Mouse (Mus musculus) heart, adult 11 months (tissue): ENCODE results near the gene Dnah8.
"Not testable (repeated sequence)": the region's sequence is repeated elsewhere in the genome, so short reads cannot be mapped to it uniquely, and the experiment has no call there.

Source experiments
- DNase-seq: peaks from one replicate; pipeline ENCODE4 v3.0.0; 2022

The Dnah8 gene

DNA sequence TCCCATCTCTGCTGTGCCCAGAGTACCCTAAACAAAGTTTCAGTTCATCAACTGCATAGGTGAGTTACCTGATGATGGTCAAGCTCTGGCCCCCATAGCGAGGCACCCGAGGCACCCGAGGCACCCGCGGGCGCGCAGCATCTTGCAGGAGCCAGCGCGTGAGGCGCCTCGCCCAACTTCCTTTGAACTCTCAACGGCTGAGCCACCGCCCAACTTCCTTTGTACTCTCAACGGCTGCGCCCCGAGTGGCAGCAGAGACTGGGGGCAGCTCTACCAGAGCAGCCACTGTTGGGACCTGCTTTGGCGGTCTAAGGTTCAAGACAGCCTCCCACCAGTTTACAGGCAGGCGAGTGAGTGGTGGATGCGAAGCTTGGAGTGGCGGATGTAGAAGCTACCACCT lies at the start of gene Dnah8:
Gene Dnah8, plus strand, starts transcription at position 223 of the 400 bp plus-strand sequence.
- not testable (repeated sequence) for DNase-seq

DNA sequence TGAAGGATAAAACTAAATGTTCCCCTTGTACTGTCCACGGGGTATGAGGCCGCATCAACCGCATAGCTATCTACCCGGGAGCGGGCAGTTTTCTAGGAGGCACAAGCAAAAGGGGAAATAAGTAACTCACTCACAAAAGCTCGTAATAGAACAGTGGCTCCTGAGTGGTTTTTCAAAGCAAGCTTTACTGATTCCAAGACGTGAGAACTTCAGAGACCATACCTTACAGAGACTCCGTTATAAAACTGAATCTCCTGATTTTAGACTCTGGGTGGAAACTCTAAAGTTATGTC lies 49.4 kb upstream of the Dnah8 start:
- no peak for DNase-seq

DNA sequence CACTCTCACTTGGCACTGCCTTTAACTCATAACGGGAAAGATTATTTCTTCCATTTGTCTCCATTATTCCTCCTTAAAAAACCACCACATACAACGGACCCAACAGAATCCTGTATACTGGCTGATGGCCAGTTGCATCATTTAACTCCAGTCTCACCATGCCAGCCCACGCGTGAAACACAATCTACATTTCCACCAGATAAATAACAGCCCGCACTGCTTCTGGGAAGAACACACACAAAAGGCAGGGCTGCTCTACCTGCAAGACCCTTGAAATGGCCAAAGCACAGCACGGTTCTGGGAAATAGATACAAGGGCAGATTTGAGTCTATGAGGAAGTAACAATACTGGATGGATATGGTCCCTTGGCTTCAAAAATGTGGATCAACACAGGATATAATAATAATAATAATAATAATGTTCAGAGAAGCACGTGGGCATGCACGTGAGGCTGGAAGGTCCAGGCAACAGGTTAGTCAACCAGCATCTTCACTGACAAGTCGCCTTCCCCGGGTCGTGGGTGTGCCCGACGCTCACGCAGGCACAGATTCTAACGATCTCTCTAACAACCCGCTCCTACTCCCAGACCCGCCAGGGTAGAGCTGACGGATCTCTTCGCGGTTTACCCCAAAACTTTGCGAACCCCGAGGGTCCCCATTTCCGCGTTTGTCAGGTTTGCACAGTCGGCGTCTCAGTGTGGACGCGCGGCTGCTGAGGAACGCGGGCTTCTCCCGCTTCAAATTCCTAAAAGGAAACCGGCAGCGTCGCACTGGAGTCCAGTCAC lies 48.8 kb upstream of the Dnah8 start:
- DNase-seq, result peak; percentile 92

DNA sequence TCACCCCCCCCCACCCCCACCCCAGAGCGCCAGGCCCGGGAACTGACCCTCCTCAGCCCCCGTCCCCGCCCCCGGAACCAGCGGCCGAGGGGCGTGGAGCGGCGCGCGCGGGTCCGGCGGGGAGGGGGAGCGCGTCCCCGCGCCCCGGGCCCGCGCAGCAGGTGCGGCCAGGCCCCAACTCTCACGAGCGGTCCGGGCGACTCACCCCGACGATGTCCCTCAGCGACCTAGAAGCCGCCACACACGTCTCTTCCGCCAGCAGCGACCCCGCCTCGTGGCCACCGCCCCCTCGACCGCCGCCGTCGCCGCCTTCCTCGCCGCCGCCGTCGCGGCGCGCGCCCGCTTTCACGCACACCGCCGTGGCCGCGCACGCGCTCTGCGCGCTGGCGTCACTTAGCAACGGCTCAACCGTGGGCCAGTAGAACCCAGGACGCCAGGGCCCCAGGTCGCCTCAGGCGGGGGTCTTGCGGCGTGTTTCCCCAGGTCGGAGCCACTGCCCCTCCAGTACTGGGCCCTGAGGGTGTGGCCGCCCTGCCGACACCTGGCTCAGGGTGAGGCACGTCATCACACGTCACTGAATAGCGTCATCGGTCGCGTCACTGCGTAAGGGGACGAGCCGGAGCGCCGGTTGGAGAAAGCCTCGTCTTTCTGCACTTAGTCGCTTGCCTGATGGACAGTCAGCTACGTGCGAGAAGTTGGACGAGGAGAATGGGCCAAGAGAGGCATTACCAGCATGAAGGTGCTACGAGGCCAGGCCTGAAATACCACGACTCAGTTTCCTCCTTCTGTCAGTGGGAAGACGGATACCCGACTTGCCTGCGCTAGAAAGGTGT lies 48.0 kb upstream of the Dnah8 start, which contains the start of gene Btbd9:
Gene Btbd9, minus strand, starts transcription at position 548 of the 833 bp plus-strand sequence.
- peak; percentile 100 for DNase-seq

DNA sequence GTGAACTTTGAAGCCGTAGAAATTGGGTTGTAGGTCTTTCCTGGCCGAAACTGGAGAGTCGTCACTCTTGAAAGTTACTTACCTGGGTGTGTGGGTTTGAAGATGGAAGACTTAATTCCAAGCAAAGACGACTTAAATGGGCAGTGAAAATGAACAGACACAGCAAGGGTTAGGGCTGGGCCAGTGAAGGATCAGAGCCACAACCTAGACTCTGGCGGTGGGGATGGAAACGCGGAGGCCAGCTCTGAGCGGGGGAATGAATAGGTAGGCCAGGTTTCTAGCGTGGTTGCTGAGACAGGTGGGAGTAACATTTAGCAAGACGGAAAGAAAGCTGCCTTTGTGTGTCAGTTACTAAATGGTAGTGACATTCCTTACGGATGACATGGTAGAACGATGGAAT lies 47.2 kb upstream of the Dnah8 start:
- DNase-seq, result peak; percentile 91

DNA sequence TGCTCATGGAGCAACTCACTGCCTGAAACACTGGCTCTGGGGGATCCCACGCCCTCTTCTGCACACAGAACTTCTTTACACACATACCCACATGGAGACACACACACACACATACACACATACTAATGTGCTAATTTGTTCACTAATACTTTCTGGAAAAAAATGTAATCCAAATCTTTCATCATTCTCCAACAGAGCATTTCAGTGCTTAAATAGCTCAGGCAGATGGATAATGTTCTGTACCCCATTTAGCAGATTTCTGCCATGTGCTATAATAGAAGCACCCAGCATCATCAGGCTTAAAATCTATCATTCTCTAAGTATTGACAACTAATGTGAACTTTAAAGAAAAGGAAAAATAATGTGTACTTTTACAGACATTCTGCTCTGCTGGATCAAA lies 43.4 kb upstream of the Dnah8 start:
- DNase-seq, result no peak

DNA sequence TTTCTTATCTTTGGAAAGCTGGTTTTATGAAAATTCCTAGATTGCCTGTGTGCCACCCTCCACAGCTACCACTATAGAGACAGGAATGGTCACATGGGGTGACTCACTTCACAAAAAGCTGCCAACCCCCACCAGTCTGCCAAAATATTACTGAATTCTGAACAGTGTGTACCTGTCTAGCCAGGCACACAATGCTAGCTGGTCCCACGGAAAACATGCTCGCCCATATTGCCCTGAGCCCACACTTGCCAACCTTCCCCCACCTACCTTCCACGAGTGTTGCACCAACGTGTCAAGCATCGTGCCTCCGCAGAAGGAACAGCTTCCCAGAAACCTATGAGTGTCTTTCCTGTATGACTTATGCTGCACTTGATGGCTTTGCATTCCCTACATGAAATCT lies 43.0 kb upstream of the Dnah8 start:
- DNase-seq, result no peak

DNA sequence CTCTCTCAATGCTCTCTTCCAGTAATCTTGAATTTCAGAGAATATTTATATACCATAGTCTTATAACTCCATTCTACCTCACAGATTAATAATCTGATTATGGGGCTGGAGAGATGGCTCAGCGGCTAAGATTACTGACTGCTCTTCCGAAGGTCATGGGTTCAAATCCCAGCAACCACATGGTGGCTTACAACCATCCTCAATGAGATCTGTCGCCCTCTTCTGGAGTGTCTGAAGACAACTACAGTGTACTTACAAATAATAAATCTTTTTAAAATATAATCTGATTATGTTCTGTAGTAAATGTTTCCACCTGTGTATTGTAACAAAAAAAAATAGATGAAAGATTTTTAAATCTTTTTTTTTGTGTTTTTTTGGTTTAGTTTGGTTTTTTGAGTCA lies 41.8 kb upstream of the Dnah8 start:
- DNase-seq, result no peak

DNA sequence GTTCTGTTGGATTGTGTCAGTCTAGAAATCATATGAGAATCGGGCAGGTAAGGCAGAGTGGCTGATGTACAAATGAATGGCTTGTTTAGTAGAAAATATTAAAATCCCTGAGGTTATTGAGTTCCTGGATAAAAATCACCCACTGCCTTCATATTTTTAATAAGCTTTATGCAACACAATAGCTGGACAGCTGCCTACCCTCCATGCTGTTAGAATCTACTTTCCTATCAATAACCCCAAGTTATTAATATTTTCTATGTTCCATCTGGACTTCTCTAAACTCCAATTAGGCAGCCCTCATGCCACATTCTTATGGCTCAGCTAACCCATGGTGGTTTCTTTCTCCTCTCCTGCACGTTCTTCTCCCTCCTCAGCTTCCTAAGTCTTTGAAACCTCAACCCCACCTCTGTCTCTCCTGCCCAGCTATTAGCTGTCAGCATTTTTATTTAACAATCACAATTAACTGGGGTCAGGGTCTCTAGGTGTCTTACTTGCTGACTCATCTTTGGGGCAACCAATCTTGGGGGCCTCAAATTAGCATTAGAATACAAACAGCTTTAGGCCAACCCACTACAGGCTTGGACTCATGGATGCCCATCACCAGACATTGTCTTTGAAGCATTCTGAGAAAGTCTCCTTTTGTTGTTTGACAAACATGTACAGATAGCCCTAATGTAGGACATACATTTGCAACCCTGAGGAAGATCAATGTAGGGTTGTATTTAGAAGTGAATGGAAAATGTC lies 40.7 kb upstream of the Dnah8 start:
- DNase-seq, result no peak

DNA sequence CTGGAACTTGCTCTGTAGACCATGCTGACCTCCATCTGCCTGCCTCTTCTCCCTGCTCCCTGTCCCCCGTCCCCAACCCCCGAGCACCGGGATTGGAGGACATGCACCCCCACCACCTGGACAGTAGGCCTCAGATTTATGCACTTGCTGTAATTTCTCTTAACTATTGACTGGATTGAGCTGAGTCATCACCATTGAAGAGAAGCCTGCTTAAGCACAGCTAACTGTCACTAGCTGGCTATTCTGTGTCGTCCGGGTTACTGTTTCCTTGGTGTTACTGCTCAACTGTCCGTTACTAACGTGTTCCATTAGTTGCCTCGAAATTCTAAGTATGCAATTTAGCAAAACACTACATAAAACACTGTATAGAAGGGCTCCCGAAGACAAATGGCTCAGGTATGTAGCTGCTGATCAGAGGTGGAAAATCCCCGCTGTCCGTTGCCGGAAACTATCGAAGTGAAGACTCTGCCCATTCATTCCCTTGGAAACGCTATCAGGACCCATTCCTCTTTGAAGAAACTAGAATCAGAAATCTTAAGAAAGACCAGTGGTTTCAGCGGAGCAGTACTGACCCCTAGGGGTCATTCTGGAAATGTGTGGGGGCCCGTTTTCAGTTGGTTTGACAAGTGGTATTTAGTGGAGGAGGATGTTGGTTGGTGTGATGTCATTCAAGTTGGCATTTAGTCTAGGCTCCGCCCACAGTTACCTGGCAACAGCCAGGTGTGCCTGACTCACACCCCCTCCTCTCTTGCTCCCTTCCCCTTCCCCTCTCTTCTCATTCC lies 33.5 kb upstream of the Dnah8 start:
- DNase-seq, result peak; percentile 94

DNA sequence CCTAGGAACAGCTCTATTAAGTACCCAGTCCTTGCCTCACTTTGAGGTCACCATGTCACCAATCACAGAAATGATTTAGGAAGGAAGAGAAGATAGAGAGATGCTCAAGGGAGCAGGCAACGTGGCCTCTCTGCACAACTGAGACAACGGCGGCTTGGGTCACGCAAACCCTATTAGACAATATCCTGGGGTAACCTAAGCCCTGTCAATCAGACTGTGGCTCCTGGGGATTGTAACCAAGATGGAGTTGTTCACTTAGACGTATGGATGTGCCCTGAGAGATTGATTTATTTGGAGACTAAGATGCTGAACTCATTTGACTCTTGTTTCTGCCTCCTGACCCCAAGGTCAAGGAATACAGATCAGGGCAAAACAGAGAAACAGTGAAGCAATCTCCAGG lies 29.7 kb upstream of the Dnah8 start:
- DNase-seq, result no peak

DNA sequence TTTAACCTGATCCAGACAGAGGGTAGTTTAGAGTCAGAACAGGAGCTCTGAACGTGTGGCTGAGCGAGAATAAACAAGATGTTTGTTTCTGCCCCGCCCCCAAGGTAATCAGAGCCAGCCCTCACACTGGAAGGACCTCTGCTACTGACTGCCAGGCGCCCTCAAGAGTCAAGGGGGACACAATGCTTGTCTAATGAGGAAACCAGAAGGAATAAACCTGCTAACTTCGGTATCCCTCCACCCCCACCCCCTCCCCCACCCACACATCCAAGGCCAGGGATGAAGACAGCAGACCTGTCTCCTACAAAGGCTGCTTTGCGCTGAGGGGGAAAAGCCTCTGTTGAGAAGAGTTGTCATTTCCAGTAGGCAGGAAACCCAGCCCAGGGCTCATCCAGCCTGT lies 29.3 kb upstream of the Dnah8 start:
- no peak for DNase-seq

DNA sequence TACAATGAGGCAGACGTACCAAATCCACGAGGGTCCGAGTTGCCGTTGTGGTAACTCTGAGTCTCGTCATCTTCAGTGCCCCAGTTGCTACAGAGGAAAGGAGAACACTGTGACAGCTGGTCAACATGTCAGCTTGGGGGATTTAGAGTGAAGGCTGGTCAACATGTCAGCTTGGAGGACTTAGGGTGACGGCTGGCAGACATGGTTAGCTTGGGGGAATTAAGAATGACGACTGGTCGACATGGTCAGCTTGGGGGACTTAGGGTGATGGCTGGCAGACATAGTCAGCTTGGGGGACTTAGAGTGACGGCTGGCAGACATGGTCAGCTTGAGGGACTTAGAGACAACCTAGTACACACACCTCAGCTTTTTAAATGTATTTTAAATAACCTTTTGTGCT lies 26.4 kb upstream of the Dnah8 start:
- DNase-seq, result no peak

DNA sequence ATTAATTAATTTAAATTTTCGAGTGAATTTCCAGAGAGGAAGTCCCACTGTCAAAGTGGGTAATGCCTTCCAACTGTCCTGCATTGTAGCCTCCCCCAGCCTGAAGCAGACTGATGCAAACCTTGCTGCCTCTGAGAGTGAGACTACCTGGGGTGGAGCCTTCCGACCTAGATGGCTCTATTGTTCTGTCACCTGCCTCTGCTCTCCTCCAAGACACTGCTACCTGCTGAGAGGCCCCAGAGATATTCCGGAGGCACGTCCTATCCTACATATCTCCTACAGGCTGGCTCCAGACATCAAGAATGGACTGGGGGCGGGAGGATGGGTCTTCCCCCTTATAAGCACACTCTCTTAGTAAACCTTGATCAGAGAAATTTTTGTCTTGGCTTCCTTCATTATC lies 25.9 kb upstream of the Dnah8 start:
- no peak for DNase-seq

DNA sequence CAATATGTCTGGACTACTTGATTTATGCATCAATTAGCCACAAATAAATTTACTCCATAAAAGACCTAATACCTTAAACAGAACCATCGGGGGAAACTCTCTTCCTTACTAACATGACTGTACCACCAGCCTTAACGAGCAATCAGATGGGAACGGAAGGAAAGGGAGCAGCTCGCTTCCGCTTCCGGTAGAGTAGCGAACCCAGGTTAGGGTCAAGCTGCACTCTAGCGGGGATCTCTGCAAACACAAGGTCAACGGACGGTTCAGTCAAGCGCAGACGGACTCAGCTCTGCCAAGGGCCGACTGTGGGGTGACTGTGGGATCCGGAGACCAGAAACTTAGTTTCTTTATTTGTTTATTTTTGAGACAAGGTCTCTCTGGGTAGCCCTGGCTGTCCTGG lies 22.0 kb upstream of the Dnah8 start:
- DNase-seq, result no peak

DNA sequence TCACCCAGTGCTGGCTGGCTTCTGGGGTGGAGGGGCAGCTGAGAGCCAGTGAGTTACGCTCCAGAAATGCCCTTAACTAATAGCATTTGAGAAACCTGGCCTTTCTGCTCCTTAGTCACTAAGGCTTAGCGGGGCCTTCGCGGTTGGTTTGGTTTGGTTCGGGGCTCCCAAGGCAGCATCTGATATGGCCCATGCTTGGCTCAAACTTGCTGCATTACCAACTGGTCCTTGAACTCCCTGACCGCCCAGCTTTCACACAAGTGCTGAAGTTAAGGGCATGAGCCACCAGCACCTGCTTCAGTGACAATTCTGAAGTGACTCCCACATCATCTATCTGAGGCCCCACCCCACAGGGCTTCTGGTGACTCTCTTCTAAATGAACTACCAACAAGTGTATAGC lies 19.9 kb upstream of the Dnah8 start:
- peak; percentile 72 for DNase-seq

DNA sequence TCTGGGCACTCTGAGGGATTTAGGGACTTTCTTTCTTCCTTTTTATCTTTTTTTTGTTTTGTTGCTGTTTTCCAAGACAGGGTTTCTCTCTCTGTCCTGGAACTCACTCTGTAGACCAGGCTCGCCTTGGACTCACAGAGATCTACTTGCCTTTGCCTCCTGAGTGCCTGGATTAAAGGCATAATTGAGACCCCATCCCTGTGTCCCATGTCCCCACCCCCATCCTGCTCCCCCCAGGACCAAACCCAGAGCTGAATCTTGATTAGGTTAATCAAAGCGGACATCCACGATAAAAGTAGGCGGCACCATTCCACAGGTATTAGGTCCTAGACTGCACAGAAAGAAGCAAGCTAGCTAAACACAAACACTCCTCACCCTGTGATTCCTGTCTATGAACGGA lies 19.2 kb upstream of the Dnah8 start:
- peak; percentile 82 for DNase-seq

DNA sequence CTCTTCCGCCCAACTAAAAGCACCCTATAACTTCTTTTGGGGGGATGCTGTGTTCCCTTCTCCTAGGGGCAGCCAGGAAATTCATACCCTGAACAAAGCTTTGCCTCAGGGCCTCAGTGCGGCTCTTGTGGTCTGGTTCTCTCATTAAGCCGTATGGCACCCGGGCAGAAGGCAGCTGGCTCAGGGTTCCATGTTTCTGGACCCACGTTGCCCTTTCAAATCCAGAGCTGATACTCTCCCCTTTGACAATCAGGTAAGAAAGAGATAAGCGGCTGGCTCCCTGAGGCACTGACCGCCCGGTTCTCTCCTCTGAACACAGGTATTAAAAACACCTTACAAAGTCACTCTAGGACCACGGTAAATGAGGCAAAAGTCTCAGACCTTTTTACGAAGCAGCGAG lies 17.9 kb upstream of the Dnah8 start:
- peak; percentile 89 for DNase-seq

DNA sequence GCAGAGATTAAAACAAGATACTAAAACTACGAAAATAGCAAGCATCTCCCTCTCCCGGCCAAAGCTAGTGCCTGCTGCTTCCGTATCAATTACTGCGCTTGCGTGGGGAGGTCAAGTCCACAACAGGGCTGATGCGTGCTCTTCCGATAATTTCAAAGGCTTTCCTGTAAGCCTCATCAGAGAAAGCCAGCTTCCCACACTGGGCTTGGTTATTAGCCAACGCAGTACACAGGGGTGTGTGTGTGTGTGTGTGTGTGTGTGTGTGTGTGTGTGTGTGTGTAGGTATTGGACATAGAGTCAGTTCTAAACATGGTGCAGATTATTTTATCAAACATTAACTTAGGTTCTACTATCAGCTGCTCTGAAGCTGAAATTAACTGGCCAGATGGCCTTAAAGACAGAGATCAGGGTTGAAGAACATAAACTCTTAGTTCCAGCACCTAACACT lies 17.5 kb upstream of the Dnah8 start:
- DNase-seq, result peak; percentile 87

DNA sequence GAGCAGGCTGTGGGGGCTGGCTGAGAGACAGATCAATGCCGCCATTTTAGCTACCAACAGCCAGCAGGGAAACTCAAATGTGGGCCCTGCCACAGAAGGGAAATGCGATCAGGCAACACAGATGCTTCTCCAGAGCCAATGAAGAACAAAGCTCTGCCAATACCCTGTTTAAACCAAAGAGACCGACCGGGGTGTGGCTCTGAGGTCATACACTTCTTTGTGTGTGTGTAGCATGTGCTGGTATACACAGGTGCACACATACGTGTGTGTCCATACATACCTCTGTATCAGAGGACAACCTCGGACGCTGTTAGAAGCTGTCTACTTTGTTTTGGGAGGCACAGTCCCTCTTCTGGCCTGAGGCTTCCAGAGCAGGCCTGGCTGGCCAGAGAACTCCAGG lies 16.8 kb upstream of the Dnah8 start:
- DNase-seq, result peak; percentile 82

DNA sequence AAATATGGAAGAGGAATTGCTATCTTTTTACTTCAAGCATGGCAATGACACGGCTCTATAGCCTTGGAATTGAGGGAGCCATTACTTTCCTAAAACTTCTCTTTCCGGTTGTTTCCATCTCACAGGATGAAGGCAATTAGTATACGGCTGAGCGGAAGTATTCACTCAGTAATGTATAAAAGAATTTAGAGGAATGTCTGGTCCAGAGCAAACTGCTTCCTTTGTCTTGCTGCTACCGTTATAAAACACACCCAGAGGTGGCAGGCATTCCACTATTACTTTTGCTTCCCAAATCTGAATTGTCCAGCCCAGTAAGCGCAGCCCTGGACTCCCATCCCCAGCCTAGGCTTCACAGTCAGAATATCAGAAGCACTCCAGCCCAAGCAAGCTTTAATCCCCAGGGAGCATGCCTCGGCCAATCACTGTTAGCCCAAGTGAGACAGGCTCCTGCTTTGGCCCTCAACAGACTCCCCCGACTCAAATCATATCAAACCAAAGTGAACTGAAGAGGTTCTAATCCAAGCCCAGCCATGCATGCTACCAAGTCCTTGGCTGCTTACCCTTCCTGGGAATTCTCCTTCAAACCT lies 16.2 kb upstream of the Dnah8 start:
- peak; percentile 87 for DNase-seq

DNA sequence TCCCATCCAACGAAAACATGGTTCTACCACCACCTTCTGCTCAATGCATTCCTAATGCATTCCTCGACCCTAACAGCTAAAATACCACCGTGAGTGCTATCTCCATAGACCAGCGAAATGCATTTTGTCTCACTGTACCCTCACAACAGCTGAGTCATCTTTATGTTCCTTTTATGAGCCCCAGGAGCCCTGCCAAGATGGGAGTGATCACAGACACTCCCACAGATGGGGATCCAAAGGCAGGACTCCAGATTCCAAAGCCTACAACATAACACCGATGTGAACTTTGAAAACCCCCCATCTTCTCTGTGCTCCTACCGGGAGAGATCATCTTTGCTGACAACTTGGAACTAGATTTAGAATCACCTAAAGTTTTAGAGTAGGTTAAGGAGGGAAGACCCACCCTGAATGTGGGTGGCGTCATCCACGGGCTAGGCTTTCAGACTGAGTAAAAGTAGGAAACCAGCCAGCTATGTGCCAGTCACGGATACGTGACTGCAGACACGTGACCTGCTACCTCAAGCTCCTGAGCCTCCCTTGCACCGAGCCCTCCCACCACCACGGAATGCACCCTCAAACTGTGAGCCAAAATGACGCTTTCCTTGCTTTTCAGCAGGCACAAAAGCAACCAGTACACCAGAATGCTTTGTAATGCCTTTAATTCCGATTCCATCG lies 14.7 kb upstream of the Dnah8 start:
- peak; percentile 90 for DNase-seq
